Mouse (Mus musculus): ENCODE data around the gene Nfkbie.

GRCm38 (mm10) chr17:45565103-45565502, 9.6 kb downstream of the Nfkbie start:
- TF ChIP-seq POU5F1 (IDR thresholded peaks at IDR 0.05; ENCODE audit: borderline replicate concordance, low read length) (no peak), CTCF (conservative IDR thresholded peaks at IDR 0.05; ENCODE audit: low read length) (no peak), NANOG (IDR thresholded peaks at IDR 0.05; ENCODE audit: borderline replicate concordance, low read length) (no peak)
